Mouse (Mus musculus): ENCODE measurements at regions not wholly inside any gene's neighbourhood (a gene's known extent, or its start where the extent isn't known, plus 50 kb on each side); places are given as distances from the start of the nearest gene placed in this dataset.

DNA sequence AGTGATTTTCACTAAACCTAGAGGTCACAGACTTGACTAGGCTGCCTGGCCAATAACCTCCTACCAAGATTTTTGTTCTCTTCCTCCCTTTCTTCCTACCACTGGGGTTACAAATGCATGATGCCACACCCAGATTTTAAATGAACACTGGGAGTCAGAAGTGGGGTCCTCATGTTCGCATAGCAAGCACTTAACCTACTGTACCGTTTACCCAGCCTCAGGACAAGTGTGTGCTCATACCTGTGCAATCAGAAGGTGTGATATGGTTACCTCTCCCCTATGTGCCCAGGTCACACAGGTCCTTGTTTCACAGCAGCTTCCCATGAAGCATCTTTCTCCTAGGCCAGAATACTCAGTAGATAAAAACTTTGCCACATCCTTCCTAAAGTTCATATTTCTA lies 234.8 kb downstream of the Fam84b start:
- no peak for TF ChIP-seq CTCF (IDR thresholded peaks at IDR 0.05; ENCODE audit: borderline replicate concordance, insufficient read depth, low read depth, low read length)
- no peak for TF ChIP-seq POLR2A (IDR thresholded peaks at IDR 0.05; ENCODE audit: borderline replicate concordance, insufficient read depth, low read length)

Data from cerebellum, adult 2 months (tissue).